Mouse (Mus musculus) thymus, adult 2 months (tissue): ENCODE data around the gene Cdh3.

ENCODE experiments used
- CTCF ChIP-seq: fragments of 200-500 bp; IDR thresholded peaks from 2 replicates; pipeline ENCODE4 v1.5.1; 2012; ENCODE audit warnings: mild to moderate bottlenecking, control low read depth, low read length, moderate library complexity, borderline replicate concordance; ENCODE audit not compliant: control insufficient read depth, poor library complexity, insufficient read depth; ENCODE audit errors: extremely low read depth
- POLR2A ChIP-seq: fragments of 200-500 bp; IDR thresholded peaks from 2 replicates; pipeline ENCODE4 v1.6.1; 2012; ENCODE audit warnings: mild to moderate bottlenecking, low read length, control low read depth, moderate library complexity; ENCODE audit not compliant: control insufficient read depth, poor library complexity, insufficient read depth; ENCODE audit errors: extremely low read depth

DNA sequence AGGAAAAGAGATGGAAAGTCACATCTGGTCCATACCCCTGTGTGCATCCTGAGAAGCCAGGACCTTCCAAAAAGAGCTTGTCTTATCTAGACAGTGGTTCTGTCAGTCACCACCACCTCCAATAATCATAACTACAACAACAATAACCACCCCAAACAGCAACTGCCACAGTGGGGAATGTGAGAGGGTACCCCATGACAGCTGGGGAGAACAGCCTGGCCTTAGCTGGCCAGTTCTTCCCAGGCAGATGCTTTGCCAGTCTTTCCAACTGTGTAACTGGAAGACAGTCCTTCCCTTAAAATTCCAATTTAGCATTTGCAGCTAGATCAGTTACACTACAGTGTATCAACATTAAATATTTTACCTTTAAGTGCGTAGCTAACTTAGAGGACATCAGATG, 40.2 kb downstream of the Cdh3 start:
- TF ChIP-seq POLR2A: no peak
- no peak for TF ChIP-seq CTCF
